8 mouse cellular contexts compared by ENCODE assay signal in genomic region chr5:138754303-138755120, GRCm38 (mm10). TPM values are rescaled to one million over a fixed set of nuclear protein-coding genes. Genes with fewer than 3 reads are reported as not detected.
DNase-seq lines count a peak whose midpoint lies in the region; ATAC-seq lines count a peak whose summit lies in the region.

TSS of gene Fam20c (plus strand) at chr5:138754514.

- peak within 1 kb of the TSS; percentile 93 for H3K4me2 ChIP-seq in embryonic facial prominence, embryonic 11.5 days (ENCODE audit: low read depth, low read length)

- peaks cover 7% of the 10 kb centered on the region for H3K4me1 ChIP-seq in embryonic facial prominence, embryonic 11.5 days (ENCODE audit: control insufficient read depth, insufficient read depth, low read length)

- peak; percentile 5 for DNase-seq in CD4-positive, CD25-positive, alpha-beta regulatory T cell, adult 2 months (ENCODE audit: low read depth, low spot score)
- DNase-seq in embryonic facial prominence, embryonic 11.5 days (ENCODE audit: low spot score), result peak; percentile 72
- peak; percentile 99 for DNase-seq in heart, adult 11 months
- DNase-seq in kidney, adult 11 months, result peak; percentile 83
- peak; percentile 76 to 87 for DNase-seq in left cerebral cortex, postnatal 36 days (ENCODE audit: low spot score in 2 of 2)
- peak; percentile 65 to 72 for DNase-seq in right cerebral cortex, postnatal 36 days (ENCODE audit: low spot score in 2 of 2)

- ATAC-seq in CD4-positive, CD25-positive, alpha-beta regulatory T cell, adult 4 months, result no peak
- ATAC-seq in embryonic facial prominence, embryonic 11.5 days (replicated peaks; ENCODE audit: insufficient number of reproducible peaks, low FRiP score, low TSS enrichment, low read depth), result peak; percentile 85
- ATAC-seq in megakaryocyte-erythroid progenitor cell, adult 5-6 weeks (replicated peaks; ENCODE audit: low FRiP score, low TSS enrichment, poor library complexity, severe bottlenecking), result peak; percentile 45; the same call in 1 of the 2 replicates

- no peaks in the 10 kb centered on the region for H3K36me3 ChIP-seq in embryonic facial prominence, embryonic 11.5 days (replicated peaks; ENCODE audit: control insufficient read depth, insufficient read depth, low read depth, low read length)

- H3K4me3 ChIP-seq in embryonic facial prominence, embryonic 11.5 days (ENCODE audit: low read depth, low read length), result peak within 1 kb of the TSS; percentile 54

- H3K27me3 ChIP-seq in embryonic facial prominence, embryonic 11.5 days (ENCODE audit: control insufficient read depth, insufficient read depth, low read length), result peaks cover 37% of the 10 kb centered on the region

- WGBS in embryonic facial prominence, embryonic 11.5 days, result under 1% methylated on average over 71 of the region's 98 CpGs

- H3K9ac ChIP-seq in embryonic facial prominence, embryonic 11.5 days (replicated peaks; ENCODE audit: low read length), result peak within 1 kb of the TSS; percentile 63

- H3K27ac ChIP-seq in embryonic facial prominence, embryonic 11.5 days (replicated peaks; ENCODE audit: low read depth, low read length), result no peak within 1 kb of the TSS; the same call in 1 of the 2 replicates

- no peaks in the 10 kb centered on the region for H3K9me3 ChIP-seq in embryonic facial prominence, embryonic 11.5 days (replicated peaks; ENCODE audit: control insufficient read depth, low read length)

- intact Hi-C loops in left cerebral cortex, postnatal 36 days (cut with DNase I), result loop anchor here (5.0 kb wide), 1 partner anchor 43 kb away; no protein-coding TSS in a partner anchor

RNA-seq across cellular contexts. Expression of gene Fam20c, which starts in this region (rescaled TPM):
- not detected for polyA plus RNA-seq in CD4-positive, CD25-positive, alpha-beta regulatory T cell, adult 4 months (2017; shearing (Covaris generic))
- polyA plus RNA-seq in embryonic facial prominence, embryonic 11.5 days (2014; fragmentation: Nextera tagmentation; extraction: Ambion mirVana), result 5.0 and 7.3 TPM in 2 replicates
- 10 to 100 TPM; 35.3 to 42.8 TPM for total RNA-seq in left cerebral cortex, postnatal 36 days (2021)
- total RNA-seq in megakaryocyte-erythroid progenitor cell, adult 5-6 weeks (2014; fragmentation: Nextera tagmentation), result not detected in 2 replicates
- total RNA-seq in megakaryocyte-erythroid progenitor cell, adult 5-6 weeks (2017), result 0.38 TPM in 1 of 2 replicates, not detected in the other

Comparison
In these comparisons a context has a peak if more than half of its experiments do, and no peak if none do; other contexts are left out.
1. RNA of gene Fam20c (total RNA-seq): 35.3 to 42.8 TPM in left cerebral cortex, postnatal 36 days; 0.38 TPM in megakaryocyte-erythroid progenitor cell, adult 5-6 weeks; every median in the first group is over 10 times any median in the second.
2. Peak in ATAC-seq in megakaryocyte-erythroid progenitor cell, adult 5-6 weeks; RNA of the gene not detected or under 1 TPM.
3. DNase-seq: peak in every context shown above with its lines; median percentile 99 in heart, adult 11 months; 83 in kidney, adult 11 months; 82 in left cerebral cortex, postnatal 36 days; 72 in embryonic facial prominence, embryonic 11.5 days; 68 in right cerebral cortex, postnatal 36 days; 5 in CD4-positive, CD25-positive, alpha-beta regulatory T cell, adult 2 months.